Mouse (Mus musculus): ENCODE data around the gene Nmnat3. TPM values are rescaled to one million over a fixed set of nuclear protein-coding genes. Genes with fewer than 3 reads are reported as not detected.
A peak's percentile ranks its signal among the peaks of the same experiment; 100 is the strongest.

Gene Nmnat3
- total and polyA plus RNA-seq, 3 experiments = 8.1 to 9.3 (median 9.2) TPM

DNA sequence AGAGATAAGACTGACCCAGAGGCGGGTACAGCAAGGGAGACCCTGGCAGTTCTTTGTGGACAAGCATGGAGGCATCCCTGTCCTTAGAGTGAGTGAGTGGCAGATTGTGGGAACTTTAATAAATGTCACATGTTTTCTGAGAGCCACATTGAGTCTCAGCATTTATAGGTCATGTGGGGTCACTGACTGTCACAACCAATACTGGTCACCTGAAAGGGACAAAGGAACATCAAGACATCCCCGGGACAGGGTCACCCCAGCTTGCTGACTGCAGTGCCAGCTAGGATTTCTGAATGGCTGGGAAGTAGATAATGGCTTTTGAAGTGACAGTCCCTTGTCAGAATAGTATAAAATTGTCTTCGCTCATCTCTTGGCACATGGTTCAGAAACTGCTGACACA lies 151.9 kb downstream of the Nmnat3 start:
- Histone ChIP-seq H3K79me2 (replicated peaks; ENCODE audit: control insufficient read depth, extremely low read depth, insufficient read depth, poor library complexity, severe bottlenecking) (no peaks in the 10 kb centered on the region), H3K36me3 (replicated peaks in 1 of 2; ENCODE audit: control insufficient read depth in 1 of 2, insufficient read depth in 1 of 2, low read length in 1 of 2) (no peaks in the 10 kb centered on the region), H3K4me1 (ENCODE audit: control insufficient read depth in 1 of 2, insufficient read depth in 2 of 2) (peaks cover 5 to 24% of the 10 kb centered on the region in 2 experiments), H3K4me3 (replicated peaks in 1 of 3; ENCODE audit: low read depth in 2 of 3, low read length in 2 of 3, poor library complexity in 1 of 3) (no peak overlapping the region), H3K4me2 (ENCODE audit: insufficient read depth, low read depth, poor library complexity, severe bottlenecking) (no peak overlapping the region), H3K9ac (ENCODE audit: insufficient read depth, low read depth) (no peak overlapping the region), H3K9me3 (replicated peaks; ENCODE audit: low read length) (no peaks in the 10 kb centered on the region), H3K27me3 (replicated peaks) (peaks cover 2% of the 10 kb centered on the region), H3K27ac (ENCODE audit: insufficient read depth, low read depth) (no peak overlapping the region)
- TF ChIP-seq MAFK (IDR thresholded peaks at IDR 0.05; ENCODE audit: insufficient replicate concordance, low read length) (0 out of 2 replicates have a peak, but pooled peaks have one; percentile 9), MEF2A (IDR thresholded peaks at IDR 0.05; ENCODE audit: borderline replicate concordance, low read depth, low read length) (no peak), POLR2AphosphoS2 (IDR thresholded peaks at IDR 0.05; ENCODE audit: low read depth, low read length) (no peak), SIN3A (IDR thresholded peaks at IDR 0.05; ENCODE audit: low read length) (no peak)
- DNase-seq (ENCODE audit: extremely low read depth) = no peak
- dilution Hi-C loops (cut with MboI; ENCODE audit: extremely low pct_ligation_motif_present, extremely low pct_unique_long_range_greater_than_20kb, low sequenced_read_pairs) = no loop called here
- in situ Hi-C loops (cut with MboI; ENCODE audit: low pct_ligation_motif_present, low pct_unique_long_range_greater_than_20kb, low sequenced_read_pairs) = no loop called here

GRCm38 (mm10) chr9:98442638-98443037 lies 155.4 kb downstream of the Nmnat3 start:
- Histone ChIP-seq H3K9ac (ENCODE audit: insufficient read depth, low read depth) (no peak overlapping the region), H3K79me2 (replicated peaks; ENCODE audit: control insufficient read depth, extremely low read depth, insufficient read depth, poor library complexity, severe bottlenecking) (no peaks in the 10 kb centered on the region), H3K27me3 (replicated peaks) (peaks cover 2% of the 10 kb centered on the region), H3K36me3 (replicated peaks in 1 of 2; ENCODE audit: control insufficient read depth in 1 of 2, insufficient read depth in 1 of 2, low read length in 1 of 2) (no peaks in the 10 kb centered on the region), H3K4me2 (ENCODE audit: insufficient read depth, low read depth, poor library complexity, severe bottlenecking) (no peak overlapping the region), H3K4me3 (replicated peaks in 1 of 3; ENCODE audit: low read depth in 2 of 3, low read length in 2 of 3, poor library complexity in 1 of 3) (no peak overlapping the region), H3K27ac (ENCODE audit: insufficient read depth, low read depth) (no peak overlapping the region), H3K4me1 (ENCODE audit: control insufficient read depth in 1 of 2, insufficient read depth in 2 of 2) (peaks cover 5 to 28% of the 10 kb centered on the region in 2 experiments), H3K9me3 (replicated peaks; ENCODE audit: low read length) (no peaks in the 10 kb centered on the region)
- in situ Hi-C loops (cut with MboI; ENCODE audit: low pct_ligation_motif_present, low pct_unique_long_range_greater_than_20kb, low sequenced_read_pairs) (loop anchor here (10.0 kb wide), 1 partner anchor 102 kb away; no protein-coding TSS in a partner anchor), dilution Hi-C loops (cut with MboI; ENCODE audit: extremely low pct_ligation_motif_present, extremely low pct_unique_long_range_greater_than_20kb, low sequenced_read_pairs) (no loop called here)
- TF ChIP-seq SMC3 (IDR thresholded peaks at IDR 0.05; ENCODE audit: low read depth, low read length) = peak; percentile 73
- TF ChIP-seq GABPA (IDR thresholded peaks at IDR 0.05; ENCODE audit: insufficient replicate concordance, low read depth, low read length) = no peak
- TF ChIP-seq RAD21 (IDR thresholded peaks at IDR 0.05; ENCODE audit: low read depth, low read length) = peak; percentile 51
- TF ChIP-seq CTCF (conservative IDR thresholded peaks at IDR 0.05 in 1 of 2, IDR thresholded peaks at IDR 0.05 in 1 of 2; ENCODE audit: low read depth in 2 of 2, low read length in 2 of 2) = peak; percentile 12 to 72; a peak in 2 of 4 replicates
- no peak for TF ChIP-seq IRF4 (IDR thresholded peaks at IDR 0.05; ENCODE audit: low read depth, low read length)
- TF ChIP-seq TCF12 (IDR thresholded peaks at IDR 0.05; ENCODE audit: low read depth, low read length) = no peak
- DNase-seq (ENCODE audit: extremely low read depth) = peak; percentile 45

- H3K27ac ChIP-seq (ENCODE audit: insufficient read depth, low read depth) = no peak overlapping the region
- H3K79me2 ChIP-seq (replicated peaks; ENCODE audit: control insufficient read depth, extremely low read depth, insufficient read depth, poor library complexity, severe bottlenecking) = no peaks in the 10 kb centered on the region
- no peak overlapping the region for H3K9ac ChIP-seq (ENCODE audit: insufficient read depth, low read depth)
- peaks cover 5 to 24% of the 10 kb centered on the region in 2 experiments for H3K4me1 ChIP-seq (ENCODE audit: control insufficient read depth in 1 of 2, insufficient read depth in 2 of 2)
- in situ Hi-C loops (cut with MboI; ENCODE audit: low pct_ligation_motif_present, low pct_unique_long_range_greater_than_20kb, low sequenced_read_pairs) = loop anchor here (10.0 kb wide), 1 partner anchor 99 kb away; no protein-coding TSS in a partner anchor
- dilution Hi-C loops (cut with MboI; ENCODE audit: extremely low pct_ligation_motif_present, extremely low pct_unique_long_range_greater_than_20kb, low sequenced_read_pairs) = no loop called here
- TF ChIP-seq MEF2A (IDR thresholded peaks at IDR 0.05; ENCODE audit: borderline replicate concordance, low read depth, low read length) (no peak), USF2 (conservative IDR thresholded peaks at IDR 0.05; ENCODE audit: low read depth, low read length) (no peak), SIN3A (IDR thresholded peaks at IDR 0.05; ENCODE audit: low read length) (no peak)
- no peak for DNase-seq (ENCODE audit: extremely low read depth)
- H3K4me2 ChIP-seq (ENCODE audit: insufficient read depth, low read depth, poor library complexity, severe bottlenecking) = no peak overlapping the region
- H3K9me3 ChIP-seq (replicated peaks; ENCODE audit: low read length) = no peaks in the 10 kb centered on the region
- no peak overlapping the region for H3K4me3 ChIP-seq (replicated peaks in 1 of 3; ENCODE audit: low read depth in 2 of 3, low read length in 2 of 3, poor library complexity in 1 of 3)
- H3K36me3 ChIP-seq (replicated peaks in 1 of 2; ENCODE audit: control insufficient read depth in 1 of 2, insufficient read depth in 1 of 2, low read length in 1 of 2) = no peaks in the 10 kb centered on the region
- H3K27me3 ChIP-seq (replicated peaks) = peaks cover 2% of the 10 kb centered on the region
These were observed 158.3 kb downstream of the Nmnat3 start for GRCm38 (mm10) chr9:98445359-98446149.

Measured in CH12.LX (cell line).